Mouse (Mus musculus) thymus, postnatal 14 days (tissue): ENCODE results near the gene Gm45716.

Experiments used
- DNase-seq: peaks from one replicate; pipeline ENCODE4 v3.0.0; 2021

The Gm45716 gene

GRCm38 (mm10) chr11:90220022-90220645 is 32.7 kb downstream of the Gm45716 start:
- DNase-seq = no peak

- no peak for DNase-seq
Measured at GRCm38 (mm10) chr11:90220750-90221149, 33.3 kb downstream of the Gm45716 start.

GRCm38 (mm10) chr11:90224914-90225470 is 37.5 kb downstream of the Gm45716 start:
- DNase-seq = no peak

GRCm38 (mm10) chr11:90227000-90227922 is 39.8 kb downstream of the Gm45716 start:
- DNase-seq = no peak

- DNase-seq = no peak
Measured at GRCm38 (mm10) chr11:90228251-90228949, 40.9 kb downstream of the Gm45716 start.

GRCm38 (mm10) chr11:90229800-90230199 is 42.3 kb downstream of the Gm45716 start:
- no peak for DNase-seq

- DNase-seq = no peak
Measured at GRCm38 (mm10) chr11:90230671-90231070, 43.2 kb downstream of the Gm45716 start.

GRCm38 (mm10) chr11:90231631-90232030 is 44.1 kb downstream of the Gm45716 start:
- no peak for DNase-seq

GRCm38 (mm10) chr11:90232685-90233084 is 45.2 kb downstream of the Gm45716 start:
- no peak for DNase-seq

- DNase-seq = no peak
Measured at GRCm38 (mm10) chr11:90235221-90235620, 47.7 kb downstream of the Gm45716 start.

GRCm38 (mm10) chr11:90237616-90238015 is 50.1 kb downstream of the Gm45716 start:
- no peak for DNase-seq

GRCm38 (mm10) chr11:90238657-90239056 is 51.2 kb downstream of the Gm45716 start:
- DNase-seq = no peak

- DNase-seq = no peak
Measured at GRCm38 (mm10) chr11:90240652-90241330, 53.3 kb downstream of the Gm45716 start.

GRCm38 (mm10) chr11:90241874-90242273 is 54.4 kb downstream of the Gm45716 start:
- DNase-seq = no peak

- DNase-seq = no peak
Measured at GRCm38 (mm10) chr11:90243300-90243699, 55.8 kb downstream of the Gm45716 start.

- no peak for DNase-seq
Measured at GRCm38 (mm10) chr11:90245630-90246029, 58.1 kb downstream of the Gm45716 start.

- DNase-seq = peak; percentile 41
Measured at GRCm38 (mm10) chr11:90246676-90247075, 59.2 kb downstream of the Gm45716 start.

- no peak for DNase-seq
Measured at GRCm38 (mm10) chr11:90247793-90248192, 60.3 kb downstream of the Gm45716 start.

- DNase-seq = peak; percentile 99
Measured at GRCm38 (mm10) chr11:90249025-90249650, 61.7 kb downstream of the Gm45716 start, which contains the start of gene Mmd. Gene Mmd (plus strand): TSS chr11:90249456.

GRCm38 (mm10) chr11:90249701-90250141 is 62.2 kb downstream of the Gm45716 start:
- peak; percentile 72 for DNase-seq

GRCm38 (mm10) chr11:90250189-90250588 is 62.7 kb downstream of the Gm45716 start:
- DNase-seq = peak; percentile 59

- no peak for DNase-seq
Measured at GRCm38 (mm10) chr11:90250730-90251129, 63.2 kb downstream of the Gm45716 start.
